Mouse (Mus musculus) cerebellum, adult 2 months (tissue): Measurements from ENCODE around the gene Ntm.

ENCODE experiments used
- CTCF ChIP-seq: fragments of 200-500 bp; IDR thresholded peaks from 2 replicates; pipeline ENCODE4 v1.5.1; 2011; ENCODE audit warnings: low read depth, mild to moderate bottlenecking, control low read depth, low read length, moderate library complexity, borderline replicate concordance; ENCODE audit not compliant: insufficient read depth
- POLR2A ChIP-seq: fragments of 200-500 bp; IDR thresholded peaks from 2 replicates; pipeline ENCODE4 v1.6.1; 2011; ENCODE audit warnings: low read length, control low read depth, borderline replicate concordance; ENCODE audit not compliant: insufficient read depth

- TF ChIP-seq CTCF (no peak), POLR2A (no peak)
Observed at GRCm38 (mm10) chr9:29531147-29531917, 431.6 kb downstream of the Ntm start.
